Mouse (Mus musculus) WW6 (cell line): ENCODE measurements at regions not wholly inside any gene's neighbourhood (a gene's known extent, or its start where the extent isn't known, plus 50 kb on each side); places are given as distances from the start of the nearest gene placed in this dataset.
"Not testable (repeated sequence)": the region's sequence is repeated elsewhere in the genome, so short reads cannot be mapped to it uniquely, and the experiment has no call there.

Experiments
- DNase-seq: peaks from one replicate; pipeline ENCODE4 v3.0.0-alpha.2; 2013; ENCODE audit warnings: low read depth, low spot score

- DNase-seq, result not testable (repeated sequence)
Measured at GRCm38 (mm10) chr17:13432256-13432655, 77.9 kb downstream of the Tcp10c start.

DNA sequence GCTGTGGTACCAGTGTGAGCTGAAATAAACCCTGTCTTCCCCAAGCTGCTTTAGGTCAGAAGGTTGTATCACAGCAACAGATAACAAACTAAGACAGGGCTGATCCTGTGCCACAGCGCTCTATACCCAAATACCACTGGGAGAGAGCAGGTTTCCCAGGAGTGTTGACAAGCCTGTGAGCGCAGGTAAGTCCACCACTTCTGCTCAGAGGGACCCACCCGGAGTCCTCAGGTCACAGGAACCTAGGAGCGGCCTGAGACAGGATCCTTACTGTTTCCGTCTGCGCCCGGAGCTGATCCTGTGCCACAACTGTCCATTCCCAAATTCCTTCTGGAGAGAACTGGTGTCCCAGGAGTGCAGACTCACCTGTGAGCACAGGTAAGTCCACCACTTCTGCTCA, 79.8 kb downstream of the Tcp10c start:
- not testable (repeated sequence) for DNase-seq

DNA sequence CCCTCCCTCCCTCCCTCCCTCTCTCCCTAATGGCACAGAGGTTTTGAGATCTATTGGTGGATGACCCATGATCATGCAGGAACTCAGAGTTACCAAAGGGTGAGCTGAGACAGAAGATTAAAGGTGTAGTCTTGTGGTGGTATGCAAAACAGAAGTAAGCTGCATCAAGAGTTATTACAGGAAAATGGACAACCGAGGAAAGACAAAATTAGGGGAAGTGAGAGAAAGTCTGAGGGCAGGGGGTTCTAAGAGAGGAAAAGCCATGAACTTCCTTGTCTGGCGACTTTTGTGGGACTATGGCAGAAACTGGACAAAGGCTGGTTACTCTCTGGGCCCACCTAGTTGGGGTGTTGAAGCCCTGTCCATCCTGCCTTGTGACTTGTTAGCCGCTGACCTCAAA, 84.4 kb downstream of the Tcp10c start:
- not testable (repeated sequence) for DNase-seq

- not testable (repeated sequence) for DNase-seq
Measured at GRCm38 (mm10) chr17:13440708-13441530, 86.5 kb downstream of the Tcp10c start.

- not testable (repeated sequence) for DNase-seq
Measured at GRCm38 (mm10) chr17:13442229-13442628, 87.9 kb downstream of the Tcp10c start.

DNA sequence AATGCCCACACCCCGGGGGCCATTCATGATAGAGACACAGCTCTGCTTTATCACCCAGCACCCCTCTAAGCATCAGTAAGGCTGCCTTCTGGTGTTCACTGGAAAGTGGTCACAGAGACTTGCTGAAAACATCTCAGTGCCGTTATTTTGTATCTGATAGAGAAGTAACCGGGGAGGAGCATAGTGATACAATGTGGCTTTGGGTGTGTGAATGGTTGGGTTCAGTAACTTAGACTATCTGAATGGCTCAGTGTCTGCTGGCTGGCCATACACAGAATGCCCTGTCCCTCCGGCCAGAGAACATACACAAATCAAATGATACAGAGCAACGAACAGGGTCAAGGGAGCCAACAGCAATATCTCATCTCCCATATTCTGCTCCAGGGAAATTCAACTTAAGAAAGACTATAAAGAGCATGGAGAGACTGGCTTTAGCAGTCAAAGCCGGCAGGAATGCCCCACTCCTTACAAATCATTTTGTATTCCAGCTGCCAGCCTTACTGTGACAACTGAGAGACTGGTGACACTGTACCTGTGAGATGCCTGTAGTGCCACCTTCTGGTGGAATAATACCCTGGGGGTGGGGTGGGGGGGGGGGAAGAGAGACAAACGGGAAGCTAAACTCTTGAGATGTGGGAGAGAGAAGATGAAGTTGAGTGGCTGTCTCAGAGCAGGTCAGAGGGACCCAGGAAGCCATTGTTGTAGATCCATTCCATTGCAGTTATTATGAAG, 102.7 kb downstream of the Tcp10c start:
- not testable (repeated sequence) for DNase-seq

- not testable (repeated sequence) for DNase-seq
Measured at GRCm38 (mm10) chr17:13457942-13458341, 103.6 kb downstream of the Tcp10c start.

DNA sequence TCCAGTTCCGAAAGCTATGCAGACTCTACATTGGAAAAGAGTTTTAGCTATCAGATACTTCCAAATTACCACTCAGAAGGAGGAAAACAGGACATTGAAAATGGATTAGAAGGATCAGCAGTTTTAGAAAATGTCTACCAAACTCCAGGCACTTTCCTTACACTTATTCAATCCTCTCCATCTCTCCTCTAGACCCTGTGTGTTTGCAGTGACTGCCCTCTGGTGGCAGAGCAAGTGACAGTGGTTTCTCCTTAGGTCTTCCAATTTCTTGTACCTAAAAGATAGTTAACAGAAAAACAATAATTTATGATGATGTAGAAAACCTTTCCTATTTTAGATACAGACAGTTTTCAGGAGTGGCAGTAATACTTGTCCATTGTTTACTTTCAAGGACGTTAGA, 104.4 kb downstream of the Tcp10c start:
- DNase-seq, result not testable (repeated sequence)

GRCm38 (mm10) chr17:13462663-13463062, 108.3 kb downstream of the Tcp10c start:
- DNase-seq, result not testable (repeated sequence)

- not testable (repeated sequence) for DNase-seq
Measured at GRCm38 (mm10) chr17:13465822-13466221, 111.5 kb downstream of the Tcp10c start.

DNA sequence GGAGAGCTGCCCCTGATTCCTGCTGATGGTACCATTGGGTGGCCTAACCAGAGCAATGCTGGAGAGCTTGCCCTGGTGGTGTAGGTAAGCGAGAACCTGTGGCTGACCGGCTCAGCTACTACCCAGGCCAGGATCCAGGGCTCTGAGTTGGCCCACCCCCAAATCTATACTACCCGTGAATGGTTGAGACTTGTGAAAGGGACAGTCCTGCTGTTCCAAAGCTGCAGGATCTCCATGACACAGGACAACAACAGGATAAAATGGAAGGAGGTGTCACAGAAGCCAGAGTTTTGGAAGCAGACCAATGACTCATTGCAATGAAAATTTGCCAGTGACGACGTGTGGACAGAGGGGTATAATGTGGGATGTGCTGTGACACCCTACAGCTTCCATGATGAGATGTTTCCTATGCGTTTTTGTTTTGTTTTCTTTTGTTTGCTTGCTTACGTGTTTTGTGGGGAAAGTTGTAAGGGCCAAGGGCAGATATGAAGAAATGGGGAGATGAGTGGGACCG, 115.6 kb downstream of the Tcp10c start:
- DNase-seq, result not testable (repeated sequence)

GRCm38 (mm10) chr17:13472460-13473062, 118.2 kb downstream of the Tcp10c start:
- DNase-seq, result peak; percentile 39

DNA sequence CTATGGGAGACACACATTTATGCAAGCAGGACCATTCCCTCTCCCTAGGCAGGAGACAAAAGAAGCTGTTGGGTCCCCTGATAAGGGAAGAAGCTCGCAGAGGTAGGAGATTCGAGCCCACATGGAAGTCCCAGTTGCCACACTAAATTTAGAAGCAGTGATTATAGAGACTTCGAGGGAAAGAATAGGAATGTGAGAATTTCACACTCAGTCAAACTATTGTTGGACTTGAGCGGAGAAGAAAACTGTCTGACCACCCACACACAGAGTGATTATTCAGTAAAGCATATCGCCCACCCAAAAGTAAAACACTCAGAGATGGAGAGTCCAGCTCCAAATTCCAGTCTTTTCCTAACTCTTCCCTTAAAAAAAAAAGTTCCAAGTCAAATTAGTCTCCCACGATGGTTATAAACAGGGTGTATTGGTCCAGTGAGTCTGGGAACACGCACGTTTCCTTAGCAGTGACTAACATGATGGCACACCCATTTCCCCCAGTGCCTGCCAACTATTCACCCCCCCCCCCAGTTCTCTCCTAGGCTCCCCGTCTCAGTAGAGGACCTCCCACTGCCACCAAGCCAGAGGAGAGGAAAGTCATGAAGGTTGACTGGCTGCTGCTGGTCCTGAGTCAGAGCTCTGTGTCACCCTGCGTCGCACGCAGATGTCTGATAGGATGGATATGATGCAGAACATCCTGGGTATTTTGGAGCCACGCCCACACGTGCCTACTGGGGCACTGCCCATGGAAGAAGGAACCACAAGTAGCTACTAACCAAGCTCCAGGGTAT, 120.1 kb downstream of the Tcp10c start:
- DNase-seq, result no peak

- DNase-seq, result no peak
Measured at GRCm38 (mm10) chr17:13478866-13479571, 124.6 kb downstream of the Tcp10c start.

DNA sequence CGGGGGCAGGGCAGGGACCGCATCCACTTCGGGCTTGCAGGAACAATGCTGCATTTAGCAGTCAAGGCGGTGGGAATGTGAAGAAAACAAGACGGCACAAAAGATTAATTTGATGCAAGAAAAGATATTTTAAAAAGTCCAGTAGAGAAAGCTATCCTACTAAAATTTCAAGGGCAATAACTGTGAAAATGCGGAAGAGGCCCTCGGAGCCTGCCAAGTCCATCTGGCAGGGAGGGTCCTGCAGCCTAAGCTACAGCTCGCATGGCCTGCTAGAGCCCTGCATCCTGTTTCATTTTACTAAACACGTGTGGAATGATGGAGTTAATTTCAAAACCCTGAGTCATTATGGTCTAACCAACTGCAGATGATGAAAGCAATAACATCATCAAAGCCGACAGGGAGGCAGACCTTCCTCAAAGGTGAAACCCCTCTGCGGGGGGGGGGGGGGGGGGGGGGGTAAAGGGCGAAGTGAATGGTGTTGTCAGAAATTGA, 125.2 kb downstream of the Tcp10c start:
- no peak for DNase-seq

DNA sequence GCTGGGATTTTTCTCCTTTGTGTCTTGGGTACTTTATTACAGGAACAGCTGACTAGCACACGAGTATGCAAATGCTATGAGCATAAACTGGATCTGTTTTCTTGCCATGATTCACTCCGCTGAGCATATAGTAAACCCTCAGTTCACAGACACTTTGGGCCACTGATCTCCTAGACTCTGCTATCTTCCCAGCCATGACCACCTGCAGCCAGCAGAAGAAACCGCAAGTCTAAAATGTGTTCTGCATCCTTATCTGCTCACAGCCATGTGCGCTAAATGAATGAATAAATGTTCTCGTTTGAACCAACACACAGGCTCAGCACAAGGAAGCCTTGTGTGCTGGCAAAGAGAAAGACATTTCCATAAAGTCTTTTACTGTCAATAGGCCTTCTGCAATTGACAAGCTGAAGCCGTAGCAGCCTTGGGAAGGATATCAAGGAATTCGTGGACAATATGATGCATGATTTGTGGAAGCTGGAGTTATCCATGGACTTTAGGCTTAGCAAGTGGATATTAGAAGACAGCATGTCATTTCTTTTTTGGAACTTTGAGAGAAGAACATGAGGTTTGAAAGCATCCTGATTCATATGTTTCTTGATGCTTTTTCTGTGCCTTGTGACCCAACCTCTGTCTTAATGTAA, 127.2 kb downstream of the Tcp10c start:
- no peak for DNase-seq

DNA sequence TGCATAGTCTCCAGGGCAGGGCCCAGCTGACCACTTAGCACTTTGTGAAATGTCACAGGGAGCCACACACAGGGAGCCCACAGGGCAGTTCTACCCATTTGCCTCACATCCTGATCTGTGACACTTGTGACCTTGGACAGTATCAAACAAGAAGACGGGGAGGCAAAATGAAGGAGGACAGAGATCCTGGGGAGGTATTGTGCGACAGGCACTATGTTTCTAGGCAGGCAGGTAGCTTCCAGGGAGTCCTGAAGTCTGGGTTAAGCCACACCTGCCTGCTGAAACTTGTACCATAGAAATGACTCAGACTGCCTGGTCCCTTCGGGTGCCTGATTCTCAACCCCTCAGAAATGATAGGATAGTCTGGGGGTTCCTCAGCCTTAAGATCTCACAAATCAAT, 127.8 kb downstream of the Tcp10c start:
- DNase-seq, result no peak

GRCm38 (mm10) chr17:13487291-13488215, 133.2 kb downstream of the Tcp10c start:
- DNase-seq, result no peak
